Mouse (Mus musculus) lung, postnatal 0 days (tissue): ENCODE results near the gene Pvr.

Experiments
- CTCF ChIP-seq: IDR thresholded peaks from 2 replicates; pipeline ENCODE4 v1.5.1; 2016; ENCODE audit warnings: antibody characterized with exemption, mild to moderate bottlenecking
- EP300 ChIP-seq: IDR thresholded peaks from 2 replicates; pipeline ENCODE4 v1.6.1; 2016; ENCODE audit warnings: antibody characterized with exemption, mild to moderate bottlenecking, control low read depth

DNA sequence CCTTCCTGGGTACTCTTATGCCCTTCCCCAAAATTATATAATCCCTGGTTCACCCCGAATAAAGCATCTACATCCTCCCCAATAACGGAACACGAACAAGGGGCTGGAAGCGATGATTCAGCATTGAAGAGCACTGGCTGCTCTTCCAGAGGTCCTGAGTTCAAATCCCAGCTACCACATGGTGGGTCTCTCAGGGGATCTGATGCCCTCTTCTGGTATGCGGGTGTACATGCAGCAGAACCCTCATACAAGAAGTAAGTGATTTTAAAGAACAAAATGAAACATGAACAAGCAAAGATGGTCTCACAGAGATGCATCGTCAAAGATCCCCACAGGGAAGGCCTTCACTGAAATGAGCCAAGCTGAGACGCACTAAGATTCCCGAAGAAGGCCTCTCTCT is 40.2 kb downstream of the Pvr start:
- TF ChIP-seq CTCF (peak; percentile 10; the same call in 1 of the 2 replicates), EP300 (no peak)
